Mouse (Mus musculus) gastrocnemius, postnatal 4 days (tissue): ENCODE results near the gene Ptprt. TPM values are rescaled to one million over a fixed set of nuclear protein-coding genes. Genes with fewer than 3 reads are reported as not detected.

Source experiments
- DNase-seq, 2 experiments: peaks; one replicate each; pipeline ENCODE4 v3.0.0; 2021 to 2022; ENCODE audit warnings: low spot score in 2 of 2, mixed read lengths in 2 of 2
- total RNA-seq, 2 experiments: library from RNA; stranded (reverse); gene quantifications; 2 replicates each; pipeline ENCODE4 v1.2.3; 2021

Gene Ptprt
- total RNA-seq, 2 experiments from 2014 or later, result 1.3 to 2.5 TPM

- no peak for DNase-seq
These were observed 678.6 kb downstream of the Ptprt start for GRCm38 (mm10) chr2:161982311-161982710.

- DNase-seq, result no peak
These were observed 699.5 kb downstream of the Ptprt start for GRCm38 (mm10) chr2:161961179-161962163.

DNA sequence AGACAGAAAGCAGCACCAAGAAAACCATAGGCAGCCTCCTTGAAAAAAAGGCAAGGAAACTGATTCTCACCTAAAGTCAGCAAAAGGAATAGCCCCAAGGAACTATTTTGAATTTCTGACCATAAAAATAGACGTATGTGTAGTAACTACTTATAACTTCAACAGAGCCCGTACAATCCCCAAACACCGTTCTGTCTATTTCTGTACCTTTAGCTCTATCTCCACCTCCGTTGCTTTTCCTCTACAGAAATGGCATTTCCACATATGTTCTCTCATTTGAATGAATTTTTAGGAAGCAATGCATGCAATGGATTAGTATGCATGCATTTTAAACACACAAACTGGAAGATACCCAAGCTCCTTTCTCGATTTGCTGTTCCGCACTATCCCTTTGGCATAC is 715.5 kb downstream of the Ptprt start:
- no peak for DNase-seq

- DNase-seq, result no peak
These were observed 716.3 kb downstream of the Ptprt start for GRCm38 (mm10) chr2:161944689-161945088.

- DNase-seq, result no peak
These were observed 719.0 kb downstream of the Ptprt start for GRCm38 (mm10) chr2:161941991-161942390.

GRCm38 (mm10) chr2:161907214-161907613 is 753.7 kb downstream of the Ptprt start:
- no peak for DNase-seq

DNA sequence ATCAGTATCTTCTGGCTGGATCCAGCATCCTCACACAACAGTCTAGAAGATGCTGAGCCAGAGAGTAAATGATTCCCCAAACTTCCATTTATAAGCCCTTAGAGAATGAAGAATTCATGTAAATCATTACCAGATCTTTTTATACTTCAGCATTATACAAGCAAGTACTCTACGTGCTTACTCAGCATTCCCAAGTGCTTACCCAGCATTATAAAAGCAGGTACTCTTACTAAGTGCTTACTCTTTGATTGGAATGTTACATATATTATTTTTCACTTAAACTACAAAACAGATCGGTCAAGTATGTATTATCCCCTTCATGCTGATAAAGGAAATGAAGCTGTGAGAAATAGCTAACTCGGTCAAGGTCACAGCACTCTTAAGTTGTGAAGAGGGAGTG is 758.8 kb downstream of the Ptprt start:
- DNase-seq, result no peak

DNA sequence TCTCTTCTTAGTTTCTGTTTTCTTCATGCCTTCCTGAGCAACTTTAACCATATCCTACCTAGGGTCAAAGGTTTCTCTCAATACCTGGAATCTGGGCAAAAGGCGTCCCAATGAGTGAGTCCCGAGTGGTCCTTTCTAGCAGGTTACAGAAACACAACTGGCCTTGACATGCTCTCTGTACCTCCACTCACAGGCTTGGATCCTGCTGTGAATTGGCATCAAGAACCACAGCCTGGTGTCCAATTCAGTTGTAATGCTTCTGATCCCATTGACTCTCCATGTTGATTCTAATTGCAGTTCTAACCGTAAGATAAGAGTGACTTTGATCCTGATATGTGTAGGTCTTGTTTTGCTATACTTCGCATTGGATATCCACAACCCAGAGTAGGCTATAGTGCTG is 776.5 kb downstream of the Ptprt start:
- DNase-seq, result no peak

- no peak for DNase-seq
These were observed 778.4 kb downstream of the Ptprt start for GRCm38 (mm10) chr2:161882580-161882979.

GRCm38 (mm10) chr2:161880941-161881340 is 780.0 kb downstream of the Ptprt start:
- no peak for DNase-seq

- DNase-seq, result no peak
These were observed 795.7 kb downstream of the Ptprt start for GRCm38 (mm10) chr2:161865231-161865630.

- no peak for DNase-seq
These were observed 802.1 kb downstream of the Ptprt start for GRCm38 (mm10) chr2:161858813-161859212.

DNA sequence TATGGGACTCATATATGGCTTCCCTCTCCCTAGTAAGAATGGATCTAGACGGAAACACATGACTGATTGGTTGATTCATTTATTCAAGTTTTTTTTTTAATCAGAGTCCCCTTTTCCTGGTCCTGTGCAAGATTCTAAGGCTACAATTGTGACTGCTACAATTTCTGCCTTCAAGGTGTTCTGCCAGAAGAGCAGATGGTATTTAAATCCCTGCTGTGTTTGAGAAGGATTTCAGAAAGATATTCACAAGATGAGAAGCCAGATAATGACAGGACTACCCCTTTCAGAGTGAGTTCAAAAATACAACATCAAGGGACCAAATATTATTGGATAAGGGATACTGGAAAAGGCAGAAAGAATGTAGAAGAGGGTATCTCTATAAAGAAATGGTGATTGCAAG is 802.6 kb downstream of the Ptprt start:
- DNase-seq, result no peak

GRCm38 (mm10) chr2:161835001-161835400 is 825.9 kb downstream of the Ptprt start:
- no peak for DNase-seq

DNA sequence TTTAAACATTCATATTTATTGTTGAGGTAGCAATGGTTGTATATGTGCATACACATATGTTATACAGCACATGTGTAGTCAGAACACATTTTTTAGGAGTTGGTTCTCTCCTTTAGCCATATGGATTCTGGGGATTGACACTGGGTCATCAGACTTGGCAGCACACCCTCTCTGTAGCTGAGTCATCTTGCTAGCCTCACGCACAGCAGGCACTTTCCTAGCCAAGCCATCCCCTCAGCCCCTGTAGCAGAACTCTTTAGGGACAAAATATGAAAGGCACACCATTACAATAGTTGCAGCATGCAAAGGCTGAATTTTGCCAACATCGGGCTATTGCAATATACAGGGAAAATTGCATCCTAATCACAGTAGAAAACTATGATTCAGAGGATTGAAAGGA is 827.1 kb downstream of the Ptprt start:
- DNase-seq, result no peak

GRCm38 (mm10) chr2:161813326-161813725 is 847.6 kb downstream of the Ptprt start:
- no peak for DNase-seq

- peak in 1 of 2 experiments; percentile 33 for DNase-seq
These were observed 852.7 kb downstream of the Ptprt start for GRCm38 (mm10) chr2:161808086-161808801.

- DNase-seq, result no peak
These were observed 854.5 kb downstream of the Ptprt start for GRCm38 (mm10) chr2:161806287-161807007.

DNA sequence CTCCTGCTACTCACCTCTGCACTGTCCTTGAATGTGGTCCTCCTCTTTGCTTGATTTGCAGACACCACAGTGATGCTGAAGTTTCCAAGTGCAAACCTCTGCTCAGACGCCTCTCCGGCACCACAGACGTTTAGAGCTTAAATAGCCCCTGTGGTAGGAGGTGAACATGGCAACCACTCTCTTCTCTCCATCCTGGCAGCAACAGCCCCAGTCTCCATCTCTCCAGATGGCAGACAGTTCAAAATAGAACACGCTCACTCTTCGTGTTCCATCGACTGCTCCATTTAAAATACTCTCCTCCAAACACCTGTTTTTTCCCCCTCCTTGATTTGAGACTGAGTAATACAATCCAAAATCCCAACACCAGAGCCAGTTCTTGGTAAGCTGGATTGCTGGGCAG is 861.0 kb downstream of the Ptprt start:
- no peak for DNase-seq

DNA sequence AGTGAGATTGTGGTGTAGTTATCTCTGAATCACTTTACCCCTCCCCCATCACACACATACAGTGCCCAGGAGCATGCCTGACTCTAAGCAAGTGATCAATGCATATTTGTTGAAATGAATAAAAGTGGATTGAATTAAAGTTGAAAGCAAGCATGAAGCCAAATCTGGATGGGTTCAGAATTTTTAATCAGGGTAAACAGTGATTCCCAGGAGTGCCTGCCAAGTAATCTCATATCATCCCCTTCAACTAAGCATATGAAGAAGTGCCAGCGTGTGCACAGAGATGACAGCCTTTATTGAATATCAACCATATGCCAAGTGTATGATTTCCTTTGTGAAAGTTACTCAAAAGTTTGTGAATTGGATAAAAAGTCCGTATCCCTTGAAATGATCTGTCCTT is 893.4 kb downstream of the Ptprt start:
- DNase-seq, result no peak

GRCm38 (mm10) chr2:161713024-161713423 is 947.9 kb downstream of the Ptprt start:
- no peak for DNase-seq

DNA sequence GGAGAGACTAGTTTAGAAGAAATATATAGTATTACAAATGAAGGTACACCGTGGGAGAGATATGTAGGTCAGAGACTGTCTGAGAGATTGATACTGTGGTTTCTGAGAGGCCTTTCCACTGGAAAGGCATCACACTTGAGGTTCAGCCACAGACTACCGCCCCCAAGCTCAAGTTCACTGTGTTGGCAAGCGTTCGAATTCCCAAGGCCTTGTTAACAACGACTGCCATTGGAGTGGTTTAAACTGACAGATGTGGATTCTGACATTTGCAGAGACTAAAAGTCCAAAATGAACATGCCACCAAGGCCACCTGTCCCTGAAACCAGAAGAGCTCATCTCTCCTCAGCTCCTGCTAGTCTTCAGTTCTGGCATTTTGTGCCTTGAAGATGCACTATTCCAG is 951.6 kb downstream of the Ptprt start:
- no peak for DNase-seq
